Mouse (Mus musculus) layer of hippocampus, adult 8-10 months (tissue): Measurements from ENCODE around the gene Foxa2. TPM values are rescaled to one million over a fixed set of nuclear protein-coding genes. Genes with fewer than 3 reads are reported as not detected.

Experiments used
- DNase-seq, 2 experiments: peaks; one replicate each; pipeline ENCODE4 v3.0.0; 2022; ENCODE audit warnings: low spot score in 2 of 2
- total RNA-seq, 4 experiments: library from RNA; stranded (reverse); gene quantifications; 2 replicates each; pipeline ENCODE4 v1.2.4; 2022

Gene Foxa2
- total RNA-seq, 4 experiments from 2014 or later = not detected

DNA sequence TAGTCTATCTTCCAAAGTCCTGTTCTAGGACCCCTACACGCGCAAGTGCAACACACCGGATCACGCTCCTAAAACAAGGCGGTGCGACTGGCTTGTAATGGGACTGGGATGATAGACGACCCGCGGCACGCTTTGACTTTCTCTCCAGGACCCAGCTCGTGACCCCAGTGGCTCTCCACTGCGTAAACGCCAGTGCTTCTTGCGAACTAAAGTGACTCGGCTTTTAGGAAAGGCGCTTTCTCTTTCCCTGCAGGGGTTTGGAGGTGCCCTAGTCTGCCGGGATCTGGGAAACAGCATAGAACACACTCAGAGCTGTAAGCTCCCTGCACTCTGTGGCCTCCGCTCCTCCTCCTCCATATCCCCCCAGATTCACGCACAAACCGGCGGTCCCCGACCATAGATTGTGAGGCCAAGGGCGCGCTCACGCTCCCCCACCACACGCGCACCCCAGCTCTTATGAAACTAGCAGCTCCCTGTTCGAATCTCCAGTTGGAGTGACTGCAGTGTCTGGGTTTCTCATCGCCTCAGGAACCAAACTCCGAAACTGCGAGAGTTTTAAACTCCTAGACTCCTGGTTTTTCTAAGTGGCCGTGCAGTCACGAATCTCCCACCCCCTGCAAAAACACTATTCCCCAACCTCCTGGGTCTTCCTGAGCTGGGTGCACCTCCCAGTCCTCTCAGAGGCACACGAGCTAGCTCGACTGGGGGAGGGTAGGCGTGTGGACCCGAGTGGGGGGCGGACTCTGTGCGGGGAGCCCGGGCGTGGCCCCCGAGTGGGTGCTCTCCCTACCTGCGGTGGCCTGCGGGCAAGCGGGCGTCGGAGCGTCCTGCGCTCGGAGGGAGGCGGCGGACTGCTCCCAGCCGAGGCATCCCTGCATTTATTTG lies 7.2 kb downstream of the Foxa2 start:
- DNase-seq = no peak

DNA sequence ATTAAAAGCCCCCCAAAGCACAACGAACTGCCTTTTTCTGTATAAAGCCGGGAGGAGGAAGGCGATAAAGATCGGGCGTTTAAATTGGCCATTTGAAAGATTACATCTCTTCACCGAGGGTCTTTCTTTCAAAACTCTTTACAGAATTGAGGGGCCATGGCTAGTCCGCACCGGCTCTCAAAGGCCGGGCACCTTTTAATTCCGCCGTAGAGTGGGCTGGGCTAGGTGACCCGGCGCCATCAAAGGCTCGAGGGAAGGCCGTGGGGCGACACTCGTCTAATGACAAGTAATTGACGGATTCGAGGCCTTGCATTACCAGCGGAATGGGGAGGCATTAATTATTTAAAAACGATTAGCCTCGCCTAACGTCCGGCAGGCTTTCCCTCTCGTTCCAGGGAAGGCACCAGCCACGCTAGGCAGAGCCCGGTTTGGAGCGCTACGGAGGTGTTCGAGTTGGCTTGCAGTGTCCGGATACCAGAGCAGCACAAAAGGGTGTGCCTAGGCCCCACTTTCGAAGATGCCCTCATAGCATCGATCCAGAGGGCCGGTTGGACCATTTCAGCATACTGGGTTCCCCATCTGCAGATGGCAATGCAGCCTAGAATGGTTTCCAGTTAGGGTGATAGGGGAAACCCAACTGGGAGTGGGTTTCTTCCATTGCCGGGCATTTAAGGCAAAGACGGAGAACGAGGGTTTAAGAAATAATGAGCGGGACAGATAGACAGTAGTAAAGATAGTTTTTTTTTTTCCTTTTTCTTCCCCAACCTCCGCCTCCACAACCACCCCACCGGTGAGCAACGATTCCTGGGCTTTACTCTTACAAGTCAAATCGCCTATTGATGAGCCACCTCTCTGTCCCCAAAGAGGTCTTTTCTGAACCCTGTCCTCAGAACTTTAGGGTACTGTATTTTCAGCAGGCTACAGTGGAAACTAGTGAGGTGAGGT lies 8.1 kb downstream of the Foxa2 start:
- DNase-seq = no peak

- DNase-seq = no peak
Measured at GRCm38 (mm10) chr2:148036611-148037160, 10.1 kb downstream of the Foxa2 start.

- DNase-seq = no peak
Measured at GRCm38 (mm10) chr2:148030991-148031675, 15.6 kb downstream of the Foxa2 start.

- DNase-seq = no peak
Measured at GRCm38 (mm10) chr2:148030613-148030935, 16.2 kb downstream of the Foxa2 start.

- DNase-seq = no peak
Measured at GRCm38 (mm10) chr2:148029751-148030612, 16.8 kb downstream of the Foxa2 start.

GRCm38 (mm10) chr2:148029050-148029608 lies 17.6 kb downstream of the Foxa2 start:
- no peak for DNase-seq

- DNase-seq = no peak
Measured at GRCm38 (mm10) chr2:148026366-148026765, 20.4 kb downstream of the Foxa2 start.

- no peak for DNase-seq
Measured at GRCm38 (mm10) chr2:148025481-148025880, 21.3 kb downstream of the Foxa2 start.

DNA sequence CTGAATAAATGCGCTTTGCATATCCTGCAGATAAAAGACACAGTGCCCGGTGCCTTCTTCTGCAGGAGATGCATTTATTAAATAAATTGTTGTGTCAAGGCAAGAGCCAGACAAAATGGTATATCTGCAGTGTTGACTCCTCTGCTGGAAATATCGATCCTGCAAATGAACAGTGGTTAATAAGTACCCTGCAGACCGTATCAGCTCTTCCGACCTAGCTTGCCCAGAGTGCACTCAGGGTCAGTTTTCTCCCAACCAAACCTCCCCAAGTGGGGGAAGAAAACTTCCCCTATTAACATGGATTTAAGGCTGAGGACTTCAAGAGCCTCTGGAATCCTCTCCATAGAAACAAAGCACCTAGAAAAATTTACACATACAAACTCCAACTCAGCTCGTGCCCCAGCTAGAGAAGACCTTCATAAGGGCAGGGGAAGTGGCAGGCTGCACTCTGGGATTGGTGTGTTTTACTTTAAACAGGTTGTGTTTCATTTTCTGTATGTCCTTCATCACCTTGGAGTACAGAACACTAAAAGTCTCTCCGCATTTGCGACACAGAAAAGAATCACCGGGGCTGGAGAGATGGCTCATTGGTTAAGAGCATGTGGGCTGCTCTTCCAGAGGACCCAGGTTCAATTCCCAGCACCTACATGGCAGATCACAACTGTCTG lies 22.4 kb downstream of the Foxa2 start:
- DNase-seq = no peak

DNA sequence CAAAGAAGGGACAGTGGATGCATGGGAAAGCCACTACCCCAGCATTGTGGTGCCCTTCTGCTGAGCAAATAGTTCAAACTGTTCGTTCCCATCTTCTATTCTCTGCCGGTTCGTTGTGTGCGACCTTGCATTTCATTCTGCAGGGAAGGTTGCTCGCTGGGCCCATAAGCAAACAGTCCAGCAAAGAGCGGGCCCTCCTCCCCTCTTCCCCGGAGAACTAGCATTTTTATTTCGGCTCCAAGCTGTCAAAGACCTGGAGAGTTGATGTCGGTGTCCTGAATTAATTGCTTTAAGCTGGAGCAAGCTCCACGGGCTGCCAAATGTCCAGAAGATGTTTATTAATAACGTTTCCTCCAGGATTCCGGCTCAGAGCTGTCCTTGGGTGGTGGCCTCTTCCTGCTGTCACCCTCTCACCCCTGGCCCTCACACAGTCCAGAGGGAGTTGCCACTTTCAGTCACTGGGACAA lies 23.4 kb downstream of the Foxa2 start:
- no peak for DNase-seq

DNA sequence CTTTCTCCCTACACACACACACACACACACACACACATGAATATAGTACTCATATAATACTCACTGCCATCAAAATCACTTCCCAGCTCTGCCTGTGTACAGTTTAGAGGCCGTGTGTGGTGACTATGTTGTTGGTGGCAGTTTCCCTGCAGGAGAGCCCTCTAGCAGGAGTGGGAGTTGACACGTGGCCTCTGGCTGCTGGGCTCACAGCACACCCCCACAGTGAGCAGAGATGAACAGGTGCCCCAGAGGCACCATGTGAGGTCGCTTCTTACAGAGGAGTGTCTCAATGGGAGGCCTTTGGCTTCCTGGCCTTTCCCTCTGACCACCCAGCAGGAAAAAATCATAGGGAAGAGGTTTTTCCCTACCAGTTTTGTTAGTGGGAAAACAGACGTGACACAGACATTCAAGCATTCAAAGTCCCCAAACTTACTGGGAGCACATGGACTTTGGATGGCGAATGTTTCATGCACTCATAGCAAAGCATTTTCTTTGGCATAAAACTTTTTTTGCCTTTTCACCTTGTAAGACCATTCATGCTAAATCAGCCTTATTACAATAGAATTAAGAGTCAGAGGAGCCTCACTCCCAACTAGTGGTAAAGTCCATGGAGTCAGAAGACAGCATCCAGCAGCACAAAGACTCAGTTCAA lies 24.7 kb downstream of the Foxa2 start:
- DNase-seq = no peak

- DNase-seq = no peak
Measured at GRCm38 (mm10) chr2:148021016-148021415, 25.8 kb downstream of the Foxa2 start.

GRCm38 (mm10) chr2:148020125-148020524 lies 26.6 kb downstream of the Foxa2 start:
- no peak for DNase-seq

DNA sequence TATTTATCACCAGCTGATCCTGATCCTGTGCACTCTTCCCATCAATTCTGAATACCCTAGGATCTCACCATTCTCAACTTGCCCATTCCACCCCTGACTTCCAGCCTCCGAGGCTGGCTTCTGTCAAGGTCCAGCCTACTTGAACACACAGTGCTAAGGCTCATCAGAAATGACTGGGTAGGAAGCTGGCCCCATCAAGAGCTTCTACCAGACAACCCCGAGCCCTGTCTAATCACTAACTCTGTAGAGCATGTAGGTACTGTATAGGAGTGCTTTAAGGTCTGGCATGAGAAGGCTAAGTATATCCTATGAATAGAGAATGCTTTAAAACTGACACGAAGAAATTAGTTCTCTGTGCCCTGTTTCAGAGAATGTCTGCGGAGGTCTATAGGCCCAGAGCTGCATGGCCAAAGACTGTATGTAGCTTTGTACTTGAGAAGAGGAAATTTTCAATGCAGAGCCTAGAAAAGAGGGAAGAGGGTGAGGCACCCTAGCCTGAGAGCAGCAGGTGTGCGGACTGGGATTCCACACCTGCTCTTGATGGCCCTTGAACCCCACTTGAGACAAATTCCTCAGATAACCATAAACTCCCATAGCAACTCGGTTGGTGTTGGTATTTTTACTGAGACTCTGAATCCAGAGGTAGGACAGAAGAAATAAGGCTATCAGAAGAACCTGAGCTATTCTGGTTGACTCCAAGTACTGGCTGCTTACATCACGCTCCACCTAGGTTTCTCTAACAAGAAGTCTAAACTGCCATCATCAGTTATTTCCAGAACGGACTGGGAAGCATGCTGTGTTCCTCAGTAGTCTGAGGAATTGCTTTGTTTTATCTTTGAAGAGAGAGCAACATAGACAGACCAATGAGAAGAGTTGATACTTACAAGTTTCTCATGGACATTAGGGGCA lies 28.7 kb downstream of the Foxa2 start:
- DNase-seq = no peak

DNA sequence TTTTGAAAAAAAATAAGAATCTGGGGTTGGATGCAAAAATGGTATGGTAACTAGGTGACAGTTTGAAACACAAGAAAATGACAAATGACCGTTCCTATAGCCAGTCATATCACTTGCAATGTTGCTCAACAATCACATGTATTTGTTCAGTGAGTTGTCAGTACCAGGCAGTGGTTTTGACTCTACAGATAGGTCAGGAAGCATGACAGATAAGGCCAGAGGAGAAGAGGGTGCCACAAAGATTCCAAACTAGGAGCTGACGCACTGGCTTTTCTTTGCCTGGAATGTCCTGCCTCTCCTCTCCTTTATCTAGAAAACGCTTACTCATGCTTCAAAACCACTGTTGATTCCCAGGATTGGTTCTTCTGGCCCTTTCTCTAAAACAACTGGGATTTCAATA lies 33.4 kb downstream of the Foxa2 start:
- DNase-seq = no peak

DNA sequence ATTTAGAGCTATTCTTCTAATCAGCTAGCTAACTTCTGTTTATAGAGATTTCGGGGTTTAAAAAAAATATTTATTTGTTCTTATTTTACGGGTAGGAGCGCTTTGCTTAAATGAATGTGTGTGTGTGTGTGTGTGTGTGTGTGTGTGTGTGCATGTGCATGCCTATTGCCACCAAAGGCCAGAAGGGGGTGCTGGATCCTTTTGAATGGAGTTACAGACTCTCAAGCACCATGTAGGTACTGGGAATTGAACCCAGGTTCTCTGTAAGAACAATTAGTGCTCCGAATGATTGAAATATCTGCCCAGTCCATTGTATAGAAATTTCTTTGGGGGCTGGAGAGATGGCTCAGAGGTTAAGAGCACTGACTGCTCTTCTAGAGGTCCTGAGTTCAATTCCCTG lies 37.7 kb downstream of the Foxa2 start:
- DNase-seq = no peak
